Mouse (Mus musculus): ENCODE measurements at regions not wholly inside any gene's neighbourhood (a gene's known extent, or its start where the extent isn't known, plus 50 kb on each side); places are given as distances from the start of the nearest gene placed in this dataset.

GRCm38 (mm10) chr1:57545792-57546685 is 139.1 kb upstream of the Tyw5 start:
- TF ChIP-seq CTCF (IDR thresholded peaks at IDR 0.05; ENCODE audit: extremely low read depth, insufficient read depth, insufficient read length, insufficient replicate concordance) (no peak), POLR2A (IDR thresholded peaks at IDR 0.05; ENCODE audit: low read depth, low read length) (no peak)

Measured in spleen, adult 2 months (tissue).